Mouse (Mus musculus): ENCODE data around the gene Chd1l. TPM values are rescaled to one million over a fixed set of nuclear protein-coding genes. Genes with fewer than 3 reads are reported as not detected.

Chd1l gene
- 2.5 and 6.8 TPM in 2 replicates for polyA plus RNA-seq (2012; ENCODE audit: low replicate concordance)

GRCm38 (mm10) chr3:97609845-97610410 lies at the start of gene Chd1l:
Chd1l (minus strand) TSS chr3:97610203.

DNA sequence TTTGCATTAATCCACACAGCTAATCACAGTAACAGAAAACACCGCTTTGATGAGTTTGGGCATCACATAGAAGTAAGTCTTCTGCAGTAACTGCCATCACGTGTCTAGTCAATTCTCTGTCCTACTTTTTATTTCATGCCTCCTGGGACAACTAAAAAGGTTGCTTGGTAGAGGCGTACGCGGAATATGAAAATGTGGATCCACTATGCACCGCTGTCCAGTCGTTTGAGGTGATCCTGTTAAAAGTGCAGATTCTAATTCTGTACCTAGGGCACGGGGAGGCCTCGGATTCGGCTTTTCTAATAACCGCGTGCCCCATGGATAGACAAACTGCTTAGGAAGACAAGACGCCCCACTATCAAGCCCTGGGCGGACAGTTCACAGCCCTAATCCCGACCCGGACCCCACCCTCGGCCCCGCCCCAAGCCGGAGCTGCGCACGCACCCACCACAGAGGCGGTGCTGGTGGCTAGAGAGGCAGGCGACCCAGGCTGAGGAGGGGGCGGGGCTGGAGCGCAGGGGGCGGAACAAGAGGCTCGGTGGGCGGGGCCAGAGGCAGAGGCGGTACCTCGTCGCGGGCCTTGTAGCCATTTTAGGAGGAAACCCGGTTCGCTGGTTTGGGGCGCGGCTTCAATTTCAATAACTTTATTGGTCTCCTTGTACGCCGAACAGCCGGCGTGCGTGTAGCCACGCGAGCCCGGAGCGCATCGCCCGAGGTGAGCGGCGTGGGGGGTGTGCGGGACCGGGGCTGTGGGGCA lies 47.8 kb upstream of the Chd1l start, which contains the start of gene Prkab2:
Gene Prkab2, plus strand, starts transcription at position 539 of the 757 bp plus-strand sequence.

DNA sequence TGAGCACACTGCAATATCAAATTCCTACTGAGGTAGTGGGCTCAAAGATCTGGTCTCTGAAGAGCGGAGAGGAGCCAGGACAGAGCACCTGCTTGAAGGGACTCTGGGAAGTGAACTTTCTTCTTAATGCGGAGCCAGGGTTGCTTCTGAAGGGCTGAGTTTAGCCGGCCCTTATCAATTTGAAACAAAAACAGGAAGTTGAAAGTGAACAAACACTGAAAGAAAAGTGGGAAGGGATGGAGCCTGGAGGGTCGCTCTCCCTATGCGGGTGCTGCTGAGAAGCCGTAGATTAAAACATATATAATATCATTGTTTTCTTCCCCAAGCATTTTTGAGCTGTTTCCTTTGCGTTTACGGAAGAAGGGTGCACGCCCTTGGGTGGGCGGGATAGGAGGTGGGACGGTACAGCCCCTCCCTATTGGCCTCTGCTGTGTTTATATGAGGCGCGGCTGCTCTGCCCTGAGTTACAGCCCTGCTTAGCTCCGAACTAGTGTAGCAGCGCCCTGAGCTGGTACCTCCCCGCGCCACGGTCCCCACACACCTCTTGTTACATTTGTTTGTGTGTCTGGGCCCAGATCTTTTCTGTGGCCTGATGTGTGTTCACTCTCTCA lies 18.5 kb upstream of the Chd1l start, which contains the start of gene Fmo5:
Gene Fmo5, plus strand, starts transcription at position 414 of the 611 bp plus-strand sequence.

Other genes starting within 250 kb of the Chd1l start
- gene Olfr1402, start 188.2 kb downstream of the Chd1l start, polyA plus RNA-seq (2012; ENCODE audit: low replicate concordance) = not detected in 2 replicates
- gene Fmo5, start 18.6 kb upstream of the Chd1l start, polyA plus RNA-seq (2012; ENCODE audit: low replicate concordance) = 0.71 TPM in 1 of 2 replicates, not detected in the other
- 0.48 and 2.9 TPM in 2 replicates for gene Prkab2, start 48.0 kb upstream of the Chd1l start, polyA plus RNA-seq (2012; ENCODE audit: low replicate concordance)
- not detected in 2 replicates for gene Gm17651, start 64.5 kb upstream of the Chd1l start, polyA plus RNA-seq (2012; ENCODE audit: low replicate concordance)